ENCODE assay signal across 8 mouse cellular contexts in the genomic region with DNA sequence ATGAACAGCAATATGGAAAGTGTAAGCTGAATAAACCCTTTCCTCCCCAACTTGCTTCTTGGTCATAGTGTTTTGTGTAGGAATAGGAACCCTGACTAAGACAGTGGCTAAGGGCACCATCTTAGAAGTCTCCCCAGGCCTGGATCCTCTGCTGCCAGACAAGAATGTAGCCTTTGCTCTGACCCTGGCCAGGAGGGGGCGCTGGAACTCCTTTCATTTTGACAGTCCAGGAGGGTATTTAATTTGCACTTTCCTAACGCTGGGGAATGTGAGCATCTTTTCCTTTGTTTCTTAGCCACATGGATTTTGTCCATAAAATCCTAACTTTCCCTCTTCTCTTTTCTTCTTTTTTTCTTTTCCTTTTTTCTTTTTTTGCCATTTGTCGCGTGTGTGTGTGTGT. TPM values are rescaled to one million over a fixed set of nuclear protein-coding genes. Genes with fewer than 3 reads are reported as not detected.
DNase-seq lines count a peak whose midpoint lies in the region; ATAC-seq and TF ChIP-seq lines count a peak whose summit lies in the region.

No protein-coding gene starts in this region.

- ATAC-seq in kidney, postnatal 0 days (replicated peaks; ENCODE audit: low FRiP score, low read depth) = no peak
- no peak for ATAC-seq in erythroid progenitor cell, adult 5-6 weeks (replicated peaks; ENCODE audit: low FRiP score, poor library complexity, severe bottlenecking)

- H3K36me3 ChIP-seq in kidney, postnatal 0 days (ENCODE audit: insufficient read depth, low read length) = no peaks in the 10 kb centered on the region
- no peaks in the 10 kb centered on the region for H3K36me3 ChIP-seq in small intestine, adult 2 months (ENCODE audit: control insufficient read depth, insufficient read depth, low read length)

- H3K4me2 ChIP-seq in kidney, postnatal 0 days (ENCODE audit: low read length) = no peak overlapping the region

- TF ChIP-seq CTCF in embryonic fibroblast, embryonic 13.5 days (IDR thresholded peaks at IDR 0.05; ENCODE audit: borderline replicate concordance, insufficient read depth, low read length) = peak; percentile 25; the same call in 1 of the 2 replicates
- peak; percentile 72 for TF ChIP-seq CTCF in kidney, postnatal 0 days (IDR thresholded peaks at IDR 0.05; ENCODE audit: low read depth)
- peak; percentile 68; the same call in 1 of the 2 replicates for TF ChIP-seq CTCF in small intestine, adult 2 months (IDR thresholded peaks at IDR 0.05; ENCODE audit: extremely low read depth, insufficient read length, insufficient replicate concordance, low read depth, low read length)

- WGBS in kidney, postnatal 0 days = 41% methylated on average over 4 of the region's 4 CpGs
- WGBS in small intestine, adult 2 months = 34% methylated on average over 4 of the region's 4 CpGs

- no peak overlapping the region for H3K9ac ChIP-seq in kidney, postnatal 0 days (ENCODE audit: low read depth, low read length)

- H3K4me1 ChIP-seq in embryonic fibroblast, embryonic 13.5 days (ENCODE audit: control insufficient read depth, insufficient read depth, low read length) = no peaks in the 10 kb centered on the region
- 0 out of 2 replicates have a peak, but pooled peaks cover 6% of the 10 kb centered on the region for H3K4me1 ChIP-seq in kidney, postnatal 0 days (replicated peaks; ENCODE audit: insufficient read depth, low read length)
- no peaks in the 10 kb centered on the region for H3K4me1 ChIP-seq in small intestine, adult 2 months (ENCODE audit: control insufficient read depth, insufficient read depth, insufficient read length, low read length)

- DNase-seq in urinary bladder, adult 18-20 months (ENCODE audit: low spot score in 2 of 2) = peak; percentile 35 to 50
- DNase-seq in urinary bladder, postnatal 10 days (ENCODE audit: low spot score) = no peak
- DNase-seq in adrenal gland, postnatal 36 days = peak; percentile 69 to 82
- peak; percentile 63 for DNase-seq in kidney, postnatal 0 days (ENCODE audit: low spot score)
- DNase-seq in lung, adult 18-20 months = peak; percentile 47 to 51

- H3K27ac ChIP-seq in embryonic fibroblast, embryonic 13.5 days (ENCODE audit: insufficient read depth, low read length) = no peak overlapping the region
- H3K27ac ChIP-seq in kidney, postnatal 0 days = no peak overlapping the region
- no peak overlapping the region for H3K27ac ChIP-seq in small intestine, adult 2 months (ENCODE audit: insufficient read depth, low read depth, low read length)

- H3K4me3 ChIP-seq in embryonic fibroblast, embryonic 13.5 days (ENCODE audit: insufficient read depth, low read length) = no peak overlapping the region
- H3K4me3 ChIP-seq in kidney, postnatal 0 days (replicated peaks; ENCODE audit: low read depth, low read length) = no peak overlapping the region
- no peak overlapping the region for H3K4me3 ChIP-seq in small intestine, adult 2 months (ENCODE audit: low read depth, low read length)

- H3K27me3 ChIP-seq in kidney, postnatal 0 days (ENCODE audit: insufficient read depth, low read length) = no peaks in the 10 kb centered on the region
- no peaks in the 10 kb centered on the region for H3K27me3 ChIP-seq in small intestine, adult 2 months (ENCODE audit: control insufficient read depth, insufficient read depth, low read length)

- TF ChIP-seq POLR2A in embryonic fibroblast, embryonic 13.5 days (IDR thresholded peaks at IDR 0.05; ENCODE audit: low read depth, low read length) = no peak
- no peak for TF ChIP-seq POLR2A in small intestine, adult 2 months (IDR thresholded peaks at IDR 0.05; ENCODE audit: low read depth, low read length)

- H3K9me3 ChIP-seq in kidney, postnatal 0 days (replicated peaks; ENCODE audit: low read length) = no peaks in the 10 kb centered on the region

RNA-seq across cellular contexts. Expression of a gene that starts 18.7 kb away (rescaled TPM):
- 1 to 10 TPM; 2.7 to 4.6 TPM for total RNA-seq in adrenal gland, postnatal 36 days (2021)
- 1.4 and 4.1 TPM in 2 replicates for polyA plus RNA-seq in embryonic fibroblast, embryonic 13.5 days (2011; ENCODE audit: insufficient read length, low read depth, missing spikeins)
- polyA plus RNA-seq in kidney, postnatal 0 days (2015; fragmentation: Nextera tagmentation; extraction: Ambion mirVana) = 1.7 and 2.0 TPM in 2 replicates
- 3.5 and 4.9 TPM in 2 replicates for polyA plus RNA-seq in small intestine, adult 2 months (2012; rRNA removed)
- total RNA-seq in erythroid progenitor cell, adult 5-6 weeks (2015; ENCODE audit: low replicate concordance) = not detected in 2 replicates
- not detected in 2 replicates for total RNA-seq in erythroid progenitor cell, adult 5-6 weeks (2017; ENCODE audit: low replicate concordance)
